Mouse (Mus musculus) heart, adult 8-10 months (tissue): ENCODE data around the gene Ppp3cb. TPM values are rescaled to one million over a fixed set of nuclear protein-coding genes. Genes with fewer than 3 reads are reported as not detected.
"Not testable (repeated sequence)": the region's sequence is repeated elsewhere in the genome, so short reads cannot be mapped to it uniquely, and the experiment has no call there.

Experiments used
- DNase-seq: peaks from one replicate; pipeline ENCODE4 v3.0.0; 2022; ENCODE audit warnings: low spot score
- total RNA-seq, 4 experiments: library from RNA; stranded (reverse); gene quantifications; 2 replicates each; pipeline ENCODE4 v1.2.4; 2022

Ppp3cb gene
- 10 to 100 TPM; 64.5 to 69.8 (median 69.3) TPM for total RNA-seq

GRCm38 (mm10) chr14:20546415-20546814, at the start of gene Ppp3cb:
Gene Ppp3cb (minus strand): TSS chr14:20546573.
- peak; percentile 77 for DNase-seq

DNA sequence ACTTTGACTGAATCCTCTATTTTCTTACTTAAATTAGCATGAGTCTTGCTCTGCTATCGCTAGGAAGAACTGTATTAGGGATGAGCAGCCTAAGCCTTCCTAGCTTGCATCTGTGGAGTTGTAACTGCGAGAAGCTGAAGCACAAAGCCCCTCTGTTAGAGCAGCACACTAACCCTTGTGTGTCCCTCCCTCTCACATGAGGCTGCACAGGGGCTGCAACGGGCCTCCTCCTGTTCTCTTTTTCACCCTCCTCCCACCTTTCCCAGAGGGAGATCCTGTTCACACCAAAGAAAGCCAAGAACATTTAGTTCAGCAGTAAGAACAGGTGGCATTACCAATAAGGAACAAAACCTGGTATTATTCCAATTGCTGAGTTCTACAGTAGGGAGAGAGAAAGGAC, 49.4 kb upstream of the Ppp3cb start:
- DNase-seq, result no peak

- DNase-seq, result no peak
These were observed 41.1 kb upstream of the Ppp3cb start for GRCm38 (mm10) chr14:20587458-20587857.

- DNase-seq, result no peak
These were observed 32.5 kb upstream of the Ppp3cb start for GRCm38 (mm10) chr14:20578822-20579407.

DNA sequence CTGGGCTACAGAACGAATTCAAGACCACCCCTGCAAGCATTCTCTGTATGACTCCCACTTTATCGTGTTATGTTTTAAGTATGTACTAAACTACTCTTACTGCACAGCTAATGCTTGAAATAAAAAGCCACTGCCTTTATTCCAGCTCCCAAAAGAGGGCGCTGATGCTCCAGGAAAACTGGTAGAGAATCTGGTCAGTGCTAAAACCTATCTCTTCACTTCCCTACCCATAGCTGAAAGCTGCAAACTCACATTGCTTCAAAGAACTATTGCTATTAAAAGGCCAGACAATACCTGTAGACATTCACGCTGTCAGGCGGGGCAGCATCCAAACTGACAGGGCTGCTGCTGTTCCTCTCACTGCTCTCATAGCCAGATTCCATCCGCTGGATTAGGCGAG, 29.8 kb upstream of the Ppp3cb start:
- peak; percentile 85 for DNase-seq

DNA sequence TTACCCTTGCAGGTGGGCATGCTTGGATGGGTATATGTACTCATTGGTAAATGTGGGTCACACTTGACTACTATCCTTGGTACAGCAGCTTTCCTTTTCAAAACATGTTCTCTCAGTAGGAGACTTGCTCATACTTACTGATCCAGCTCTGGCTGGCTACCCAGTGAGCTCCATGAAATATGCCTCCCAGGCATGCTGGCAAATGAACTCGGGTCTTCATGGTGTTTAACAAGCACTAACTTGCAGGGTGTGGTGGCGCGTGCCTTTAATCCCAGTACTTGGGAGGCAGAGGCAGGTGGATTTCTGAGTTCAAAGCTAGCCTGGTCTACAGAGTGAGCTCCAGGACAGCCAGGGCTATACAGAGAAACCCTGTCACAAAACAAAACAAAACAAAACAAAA, 26.8 kb upstream of the Ppp3cb start:
- not testable (repeated sequence) for DNase-seq

DNA sequence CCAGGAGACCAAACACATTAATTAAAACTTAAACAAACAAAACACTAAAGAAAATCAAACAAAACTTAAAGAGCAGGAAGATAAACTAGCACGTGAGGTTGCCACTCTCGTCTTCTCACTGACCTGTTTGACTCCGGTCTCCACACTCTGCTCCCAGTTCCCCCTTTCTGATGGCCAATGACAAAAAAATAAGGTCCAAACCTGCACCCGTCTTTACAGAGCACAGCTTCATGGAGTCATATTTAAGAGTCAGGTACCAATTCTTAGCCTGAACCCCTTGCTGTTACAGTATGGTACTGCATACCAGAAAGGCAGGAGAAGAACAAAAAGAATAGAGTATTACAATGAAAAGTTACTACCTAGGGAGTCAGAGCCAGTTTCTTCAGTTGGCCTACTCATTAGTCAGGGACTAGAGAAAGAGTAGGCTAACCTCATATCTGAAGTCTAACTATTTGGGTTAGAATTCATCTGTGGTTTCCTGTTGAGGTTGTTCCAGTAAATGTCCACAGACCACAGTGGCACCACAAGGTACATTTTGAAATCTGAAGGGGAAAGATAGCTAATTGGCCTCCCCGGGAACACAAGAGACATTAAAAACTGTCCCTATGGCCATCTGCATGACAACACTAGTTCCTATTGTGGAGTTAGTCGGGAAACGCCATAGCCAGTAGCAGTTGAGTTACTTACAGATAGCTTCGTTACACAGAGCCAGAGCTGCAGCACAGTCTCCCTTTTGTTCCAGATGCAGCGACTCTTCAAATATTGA, 19.1 kb upstream of the Ppp3cb start:
- no peak for DNase-seq

- DNase-seq, result no peak
These were observed 18.3 kb upstream of the Ppp3cb start for GRCm38 (mm10) chr14:20564692-20565091.

DNA sequence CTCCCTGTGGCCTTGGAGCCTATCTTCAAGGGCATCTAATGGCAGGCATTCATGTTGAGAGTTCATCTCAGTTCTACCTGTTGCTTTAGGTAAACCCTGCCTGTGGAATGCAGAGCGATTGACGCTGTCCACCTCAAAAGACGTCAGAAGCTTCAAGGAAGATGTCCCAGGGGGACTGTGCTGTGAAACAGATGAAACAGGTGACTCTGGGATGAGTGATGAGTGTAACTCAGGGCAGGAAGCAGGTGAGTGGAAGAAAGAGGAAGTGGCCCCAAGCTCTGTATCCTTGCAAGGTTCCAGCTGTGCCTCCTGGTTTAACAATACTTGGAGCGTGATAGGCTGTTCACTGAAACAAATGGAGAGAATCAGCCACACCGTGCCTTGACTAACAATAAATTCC, 15.5 kb upstream of the Ppp3cb start:
- no peak for DNase-seq

DNA sequence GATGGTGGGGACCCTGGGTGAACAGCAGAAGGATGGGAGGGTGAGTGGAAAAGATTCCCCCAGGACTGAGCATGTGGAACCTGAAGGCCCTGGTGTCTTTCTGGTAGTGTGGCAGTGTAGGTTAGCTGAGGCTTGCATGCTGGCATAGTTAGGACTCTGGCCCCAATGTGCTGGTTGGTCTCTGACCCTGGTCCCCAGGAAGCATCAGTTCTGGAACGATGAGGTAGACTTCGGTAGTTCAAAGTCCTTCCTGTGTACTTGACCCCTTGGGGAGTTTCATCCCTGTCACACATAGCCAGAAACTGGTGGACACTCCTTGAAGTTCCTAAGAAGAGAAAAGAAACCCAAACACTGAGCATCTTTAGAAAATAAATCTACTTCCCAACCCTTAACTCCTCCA, 3.8 kb upstream of the Ppp3cb start:
- DNase-seq, result no peak

DNA sequence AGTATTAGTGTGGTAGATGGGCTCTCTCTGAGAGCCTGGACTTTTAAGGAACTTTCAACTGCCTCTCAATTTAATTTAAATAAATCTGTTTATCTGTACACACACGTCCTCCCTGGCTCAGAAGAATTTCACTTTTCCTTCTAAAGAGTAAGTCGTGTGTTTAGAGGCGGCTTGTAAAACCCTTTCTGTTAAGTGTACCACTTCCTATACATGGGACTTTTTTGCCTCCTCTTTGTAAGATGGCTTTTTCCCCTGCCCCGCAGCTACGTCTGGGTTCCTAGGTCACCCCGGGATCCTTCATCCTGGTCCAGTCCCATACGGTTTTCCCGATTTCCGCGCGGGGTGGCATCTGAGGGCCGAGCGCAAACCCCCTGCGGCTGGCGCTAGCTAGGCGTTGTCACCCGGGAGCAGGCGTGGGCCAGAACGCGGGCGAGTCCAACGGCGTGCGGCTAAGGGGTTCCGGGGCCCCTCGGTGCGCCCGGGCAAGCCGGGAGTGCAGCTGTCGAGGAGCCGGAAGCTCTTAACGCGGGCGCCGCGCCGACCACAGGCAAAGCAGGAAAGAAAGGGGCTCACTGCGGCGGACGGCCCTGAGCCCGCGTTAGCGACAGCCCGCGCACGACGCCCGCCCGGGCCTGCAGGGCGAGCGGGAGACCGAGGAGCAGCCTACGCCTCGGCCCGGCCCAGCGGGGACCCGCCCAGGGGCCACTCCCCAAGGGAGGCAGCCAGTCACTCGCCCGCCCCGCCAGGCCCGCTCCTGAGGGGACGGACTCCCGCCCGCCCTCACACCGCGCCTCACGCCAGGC, 643 bp downstream of the Ppp3cb start:
- peak; percentile 87 for DNase-seq

DNA sequence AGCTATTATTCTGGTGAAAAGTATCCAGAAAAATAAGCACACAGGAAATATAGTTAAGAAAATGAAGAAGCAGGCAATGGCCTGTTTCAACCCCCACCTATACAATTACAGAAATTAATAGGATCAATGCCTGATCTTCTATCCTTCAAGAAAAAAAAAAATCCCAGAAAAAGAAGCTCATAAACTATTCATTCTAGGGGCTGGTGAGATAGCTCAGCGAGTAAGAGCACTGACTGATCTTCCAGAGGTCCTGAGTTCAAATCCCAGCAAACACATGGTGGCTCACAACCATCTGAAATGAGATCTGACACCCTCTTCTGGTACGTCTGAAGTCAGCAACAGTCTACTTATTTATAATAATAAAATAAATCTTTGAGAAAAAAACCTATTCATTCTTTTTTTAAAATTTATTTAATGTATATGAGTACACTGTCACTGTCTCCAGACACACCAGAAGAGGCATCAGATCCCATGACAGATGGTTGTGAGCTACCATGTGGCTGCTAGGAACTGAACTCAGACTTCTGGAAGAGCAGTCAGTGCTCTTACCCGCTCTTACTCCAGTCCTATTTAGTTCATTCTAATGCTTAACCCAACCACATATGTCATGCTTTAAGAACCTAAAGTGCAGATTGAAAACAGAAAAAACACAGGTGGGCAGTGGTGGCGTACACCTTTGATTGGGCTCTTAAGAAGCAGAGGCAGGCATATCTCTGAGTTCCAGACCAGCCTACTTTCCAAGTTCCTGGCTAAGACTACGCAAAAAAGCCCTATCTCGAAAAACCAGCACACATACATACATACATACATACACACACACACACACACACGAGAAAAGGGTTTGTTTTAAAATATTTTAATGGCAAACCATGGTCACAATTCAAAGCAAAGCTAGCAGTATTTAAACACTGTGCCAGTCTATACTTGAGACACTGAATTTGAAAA, 1.6 kb downstream of the Ppp3cb start:
- DNase-seq, result no peak

- DNase-seq, result no peak
These were observed 16.7 kb downstream of the Ppp3cb start for GRCm38 (mm10) chr14:20529643-20530042.

DNA sequence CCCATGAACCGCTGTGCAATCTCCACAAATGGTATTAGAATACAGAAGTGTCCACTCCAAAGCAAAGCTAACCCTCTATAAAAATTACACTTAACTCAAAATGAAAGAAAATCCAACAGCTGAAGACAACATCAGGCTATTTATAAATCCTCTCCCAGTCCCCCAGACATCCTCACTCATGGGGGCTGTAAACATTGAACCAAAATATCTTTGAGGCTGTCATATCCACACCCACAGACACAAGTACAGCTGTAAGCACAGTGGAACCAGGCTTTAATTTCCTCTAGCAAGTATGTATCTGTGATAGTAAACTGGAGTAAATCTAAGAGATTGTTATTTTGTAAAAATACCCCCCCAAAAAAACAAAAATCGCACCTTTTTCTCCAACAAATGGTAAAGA, 26.2 kb downstream of the Ppp3cb start:
- DNase-seq, result no peak

DNA sequence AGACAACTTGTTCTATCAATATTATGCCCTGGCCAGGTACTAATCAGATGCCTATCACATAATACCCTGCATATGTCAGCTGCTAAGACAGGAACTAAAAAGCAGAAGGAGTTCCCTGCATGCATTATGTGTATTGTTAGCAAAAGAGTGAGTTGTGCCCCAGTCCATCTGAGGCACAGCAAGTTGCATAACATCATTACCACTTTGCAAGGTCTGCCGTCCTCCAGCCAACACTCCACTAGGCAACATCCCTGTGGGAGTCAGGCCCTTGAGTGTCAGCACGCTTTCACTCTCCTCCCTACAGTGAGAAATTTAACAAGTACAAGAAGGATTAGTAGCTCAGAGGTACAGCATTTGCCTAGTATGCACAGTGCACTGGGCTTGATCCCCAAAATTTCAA, 37.9 kb downstream of the Ppp3cb start:
- DNase-seq, result no peak

- peak; percentile 14 for DNase-seq
These were observed 43.4 kb downstream of the Ppp3cb start for GRCm38 (mm10) chr14:20502966-20503365.

DNA sequence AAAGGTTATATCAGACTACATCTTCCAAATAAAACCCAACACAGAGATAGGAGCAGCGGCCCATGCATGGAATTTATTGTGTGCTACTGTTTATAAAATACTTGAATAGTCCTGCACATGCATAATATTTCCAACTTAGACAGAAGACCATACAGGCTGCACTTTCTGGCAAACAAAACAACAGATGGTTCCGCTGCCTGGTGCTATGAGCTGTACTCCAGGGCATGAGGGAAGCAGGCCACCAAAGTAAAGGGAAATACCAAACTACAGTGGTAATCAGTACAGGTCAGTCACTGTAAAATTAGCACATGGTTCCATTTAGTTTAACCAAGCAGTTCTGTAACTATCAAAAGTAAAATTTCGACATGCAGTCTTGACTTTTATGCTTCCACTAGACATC, 46.4 kb downstream of the Ppp3cb start:
- DNase-seq, result no peak

DNA sequence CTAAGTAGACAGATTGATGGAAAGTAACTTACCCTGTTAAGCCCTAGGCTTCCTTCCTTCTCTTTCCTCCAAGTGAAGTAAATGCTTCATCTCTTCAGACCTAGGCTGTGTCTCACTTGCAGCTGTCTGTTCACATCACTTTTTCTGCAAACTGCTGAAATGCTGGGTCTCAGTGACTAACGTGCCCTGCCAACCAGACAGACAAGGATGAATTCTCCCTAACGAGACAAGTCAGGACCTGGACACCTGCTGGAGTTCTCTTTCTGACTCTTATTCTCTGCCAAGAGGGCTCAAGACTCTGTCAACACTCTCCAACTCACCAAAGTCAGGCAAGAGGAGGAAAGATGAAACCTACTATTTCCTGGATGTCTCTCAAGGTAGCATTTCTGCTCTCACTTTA, 49.8 kb downstream of the Ppp3cb start, which contains the start of gene Mss51:
Gene Mss51, minus strand, starts transcription at position 299 of the 400 bp plus-strand sequence.
- no peak for DNase-seq

DNA sequence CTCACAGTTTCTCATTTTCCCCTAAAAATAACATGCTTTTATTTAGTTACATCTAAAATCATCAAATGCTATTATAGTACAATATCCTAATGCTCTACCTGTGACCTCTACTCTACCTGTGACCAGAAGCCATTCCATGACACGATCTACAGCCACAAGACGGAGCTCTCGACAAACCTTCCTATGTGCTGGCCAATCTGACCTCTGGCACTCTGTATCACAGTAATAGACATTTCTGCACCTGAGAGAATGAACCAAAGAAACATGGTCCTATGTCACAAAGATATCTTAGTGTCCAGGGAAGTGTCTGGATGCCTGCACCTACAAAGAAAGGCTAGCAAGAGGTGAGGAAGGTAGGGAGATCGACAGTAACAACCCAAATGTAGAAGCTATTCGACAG, 60.3 kb downstream of the Ppp3cb start:
- no peak for DNase-seq

DNA sequence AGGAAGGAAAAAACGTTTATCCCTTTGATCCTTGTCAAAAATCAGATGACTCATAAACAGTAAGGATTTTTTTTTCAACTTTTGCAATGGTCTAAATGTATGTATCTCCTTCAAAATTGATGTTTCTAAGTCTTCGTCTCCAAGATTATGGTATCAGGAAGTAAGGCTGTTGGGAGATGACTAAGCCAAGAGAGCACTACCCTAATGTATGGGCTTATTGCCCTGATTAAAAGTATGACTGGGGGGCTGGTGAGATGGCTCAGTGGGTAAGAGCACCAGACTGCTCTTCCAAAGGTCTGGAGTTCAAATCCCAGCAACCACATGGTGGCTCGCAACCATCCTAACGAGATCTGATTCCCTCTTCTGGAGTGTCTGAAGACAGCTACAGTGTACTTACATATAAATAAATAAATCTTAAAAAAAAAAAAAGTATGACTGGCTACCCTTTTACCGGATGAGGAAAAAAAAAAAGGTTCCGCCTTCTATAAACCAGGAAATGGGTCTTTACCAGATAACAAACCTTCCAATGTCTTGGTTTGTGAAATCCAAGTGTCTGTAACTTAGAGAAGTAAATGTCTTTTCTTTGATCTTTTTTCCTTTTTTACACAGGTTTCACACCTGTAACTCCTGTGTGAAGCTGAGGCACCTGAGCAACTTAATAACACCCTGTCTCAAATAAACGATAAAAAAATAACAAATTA, 64.2 kb downstream of the Ppp3cb start:
- DNase-seq, result no peak

- DNase-seq, result no peak
These were observed 65.2 kb downstream of the Ppp3cb start for GRCm38 (mm10) chr14:20481211-20481610.
